ENCODE assay signal across 10 mouse cellular contexts in the genomic region with DNA sequence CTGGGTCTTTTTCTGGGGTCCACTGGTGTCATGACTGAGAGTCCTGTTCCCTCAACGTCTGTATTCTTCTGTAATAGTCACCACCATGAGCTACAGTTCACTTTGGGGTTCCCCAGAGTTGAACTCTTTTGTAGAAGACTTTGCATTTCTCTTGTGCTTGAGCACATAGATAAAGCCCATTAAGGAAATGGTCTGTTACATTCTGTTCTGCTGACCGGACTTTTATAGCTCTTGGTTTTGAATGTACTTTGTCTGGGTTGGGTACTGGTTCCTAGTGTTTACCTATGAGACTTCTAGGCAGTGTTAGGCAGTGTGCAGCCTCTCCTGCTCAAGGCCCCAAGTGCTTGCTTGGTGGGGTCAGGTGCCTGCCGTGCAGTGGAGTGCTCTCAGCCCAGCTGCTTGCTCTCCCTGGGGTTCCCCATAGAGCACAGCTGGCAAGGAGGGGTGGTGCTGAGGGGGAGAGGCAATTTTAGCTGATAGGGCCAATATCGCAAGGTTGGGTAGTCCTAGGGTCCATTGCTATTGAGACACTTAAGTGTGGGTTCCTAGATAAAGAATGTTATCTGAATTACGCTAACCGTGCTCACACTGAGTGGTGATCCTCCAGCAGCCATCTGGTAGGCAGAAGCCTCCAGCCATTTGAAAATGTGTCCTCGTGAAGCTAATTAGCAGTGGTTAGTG. TPM values are rescaled to one million over a fixed set of nuclear protein-coding genes. Genes with fewer than 3 reads are reported as not detected.
DNase-seq lines count a peak whose midpoint lies in the region; ATAC-seq and TF ChIP-seq lines count a peak whose summit lies in the region.
"Had no signal": no experiment of that assay in that cellular context is flagged by ENCODE, and none has a peak within 500 bp of the region (broad histone marks: within the 10 kb centered on the region; RNA-seq: fewer than 3 reads in every experiment).

No protein-coding gene starts in this region.

- no peaks in the 10 kb centered on the region for H3K9me3 ChIP-seq in kidney, embryonic 15.5 days (replicated peaks)
- H3K9me3 ChIP-seq in liver, embryonic 11.5 days (ENCODE audit: control insufficient read depth, low read length), result no peaks in the 10 kb centered on the region

- H3K36me3 ChIP-seq in kidney, embryonic 15.5 days, result peaks cover 19% of the 10 kb centered on the region; the same call in 1 of the 2 replicates
- H3K36me3 ChIP-seq in liver, embryonic 11.5 days (ENCODE audit: control insufficient read depth, insufficient read depth, low read length), result no peaks in the 10 kb centered on the region
- no peaks in the 10 kb centered on the region for H3K36me3 ChIP-seq in small intestine, adult 2 months (ENCODE audit: control insufficient read depth, insufficient read depth, low read length)

- no peak overlapping the region for H3K4me2 ChIP-seq in kidney, embryonic 15.5 days
- peak overlapping the region; percentile 42 for H3K4me2 ChIP-seq in liver, embryonic 11.5 days

- TF ChIP-seq CTCF in small intestine, adult 2 months (IDR thresholded peaks at IDR 0.05; ENCODE audit: extremely low read depth, insufficient read length, insufficient replicate concordance, low read depth, low read length), result no peak

- no peak overlapping the region for H3K9ac ChIP-seq in kidney, embryonic 15.5 days
- peak overlapping the region; percentile 62 for H3K9ac ChIP-seq in liver, embryonic 11.5 days (ENCODE audit: low read depth, low read length)
- H3K9ac ChIP-seq: forebrain, postnatal 0 days had no signal

- DNase-seq in kidney, postnatal 25 days, result no peak
- peak; percentile 84 for DNase-seq in c-Kit-positive CD71-positive TER-119-positive erythroid progenitor cells, embryonic 14.5 days (ENCODE audit: low spot score)
- DNase-seq in liver, embryonic 11.5 days (ENCODE audit: low spot score), result peak; percentile 61
- no peak for DNase-seq in left cerebral cortex, adult 9 months (ENCODE audit: low spot score in 2 of 2)
- DNase-seq in cerebellum, postnatal 25 days, result no peak
- DNase-seq in right cerebral cortex, adult 18-20 months, result no peak
- DNase-seq: adrenal gland, adult 2 months; forebrain, postnatal 0 days had no signal

- H3K27ac ChIP-seq in kidney, embryonic 15.5 days, result no peak overlapping the region
- peak overlapping the region; percentile 90 for H3K27ac ChIP-seq in liver, embryonic 11.5 days (ENCODE audit: low read depth, low read length)
- H3K27ac ChIP-seq in small intestine, adult 2 months (ENCODE audit: insufficient read depth, low read depth, low read length), result peak overlapping the region; percentile 97

- peaks cover 18% of the 10 kb centered on the region for H3K4me1 ChIP-seq in kidney, embryonic 15.5 days
- H3K4me1 ChIP-seq in liver, embryonic 11.5 days (replicated peaks; ENCODE audit: control insufficient read depth, insufficient read depth, low read length), result peaks cover 64% of the 10 kb centered on the region
- H3K4me1 ChIP-seq in small intestine, adult 2 months (ENCODE audit: control insufficient read depth, insufficient read depth, insufficient read length, low read length), result peaks cover 33% of the 10 kb centered on the region

- no peaks in the 10 kb centered on the region for H3K27me3 ChIP-seq in kidney, embryonic 15.5 days
- no peaks in the 10 kb centered on the region for H3K27me3 ChIP-seq in liver, embryonic 11.5 days (replicated peaks; ENCODE audit: control insufficient read depth, insufficient read depth, low read length)
- no peaks in the 10 kb centered on the region for H3K27me3 ChIP-seq in small intestine, adult 2 months (ENCODE audit: control insufficient read depth, insufficient read depth, low read length)

- peak; percentile 59; the same call in 1 of the 2 replicates for ATAC-seq in kidney, embryonic 15.5 days (replicated peaks; ENCODE audit: low FRiP score)
- ATAC-seq in liver, embryonic 11.5 days (replicated peaks; ENCODE audit: low FRiP score), result peak; percentile 96
- ATAC-seq: forebrain, postnatal 0 days had no signal

- 75% methylated on average over 7 of the region's 7 CpGs for WGBS in kidney, embryonic 15.5 days
- WGBS in liver, embryonic 11.5 days, result 44% methylated on average over 7 of the region's 7 CpGs
- 29% methylated on average over 7 of the region's 7 CpGs for WGBS in small intestine, adult 2 months

- H3K4me3 ChIP-seq in kidney, embryonic 15.5 days (replicated peaks), result no peak overlapping the region
- no peak overlapping the region for H3K4me3 ChIP-seq in liver, embryonic 11.5 days (ENCODE audit: low read depth, low read length)
- no peak overlapping the region for H3K4me3 ChIP-seq in small intestine, adult 2 months (ENCODE audit: low read depth, low read length)

- TF ChIP-seq POLR2A in small intestine, adult 2 months (IDR thresholded peaks at IDR 0.05; ENCODE audit: low read depth, low read length), result peak; percentile 33; the same call in 1 of the 2 replicates

RNA-seq across cellular contexts. Expression of gene Mboat2, which starts 58.8 kb away (rescaled TPM):
- 41.1 and 42.2 TPM in 2 replicates for polyA plus RNA-seq in kidney, embryonic 15.5 days (2015; fragmentation: Nextera tagmentation; extraction: Ambion mirVana)
- 16.0 and 18.1 TPM in 2 replicates for polyA plus RNA-seq in liver, embryonic 11.5 days (2014; fragmentation: Nextera tagmentation; extraction: Ambion mirVana)
- polyA plus RNA-seq in small intestine, adult 2 months (2012; rRNA removed), result 0.55 and 1.9 TPM in 2 replicates

Comparison
In these comparisons a context has a peak if more than half of its experiments do, and no peak if none do; other contexts are left out.
1. DNase-seq: peak in c-Kit-positive CD71-positive TER-119-positive erythroid progenitor cells, embryonic 14.5 days (single experiment) and liver, embryonic 11.5 days (single experiment); none in kidney, postnatal 25 days (0 of 2), left cerebral cortex, adult 9 months (0 of 2), cerebellum, postnatal 25 days (0 of 2) and right cerebral cortex, adult 18-20 months (single experiment).